Mouse (Mus musculus) duodenum, adult 2 months (tissue): Measurements from ENCODE around the gene Cnr2. TPM values are rescaled to one million over a fixed set of nuclear protein-coding genes. Genes with fewer than 3 reads are reported as not detected.

Experiments used
- polyA plus RNA-seq: library from polyadenylated mRNA; depleted of rRNA; stranded (reverse); fragments of >200 nt; gene quantifications from 2 replicates; pipeline ENCODE4 v1.2.3, GENCODE M21; 2012; ENCODE audit warnings: low replicate concordance; rRNA removed

Cnr2 gene
- polyA plus RNA-seq: 0.25 and 0.60 TPM in 2 replicates

DNA sequence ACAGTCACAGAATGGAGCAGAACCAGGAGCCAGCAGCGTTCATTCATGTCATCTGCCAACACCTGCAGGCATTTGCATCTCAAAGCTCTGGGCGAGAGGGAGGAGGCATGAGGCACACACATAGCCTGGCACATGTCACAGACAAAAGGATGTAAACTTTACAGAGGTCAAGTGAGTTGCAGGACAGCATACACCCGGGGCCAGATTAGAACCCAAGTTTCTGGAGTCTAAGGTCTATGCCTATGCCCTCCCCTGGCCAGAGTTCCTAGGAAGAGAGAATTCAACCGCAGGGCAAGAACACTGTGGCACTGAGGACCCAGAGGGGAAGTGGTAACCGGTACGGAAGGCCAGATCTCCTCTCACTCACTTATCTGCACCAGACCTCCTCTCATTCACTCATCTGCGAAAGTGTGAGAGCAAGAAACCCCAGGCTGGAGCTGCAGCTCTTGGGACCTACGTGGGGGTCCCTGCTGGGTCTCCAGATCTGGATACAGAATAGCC, at the start of gene Cnr2:
Gene Cnr2 (plus strand): TSS at position 324 of the 501 bp plus-strand sequence.

DNA sequence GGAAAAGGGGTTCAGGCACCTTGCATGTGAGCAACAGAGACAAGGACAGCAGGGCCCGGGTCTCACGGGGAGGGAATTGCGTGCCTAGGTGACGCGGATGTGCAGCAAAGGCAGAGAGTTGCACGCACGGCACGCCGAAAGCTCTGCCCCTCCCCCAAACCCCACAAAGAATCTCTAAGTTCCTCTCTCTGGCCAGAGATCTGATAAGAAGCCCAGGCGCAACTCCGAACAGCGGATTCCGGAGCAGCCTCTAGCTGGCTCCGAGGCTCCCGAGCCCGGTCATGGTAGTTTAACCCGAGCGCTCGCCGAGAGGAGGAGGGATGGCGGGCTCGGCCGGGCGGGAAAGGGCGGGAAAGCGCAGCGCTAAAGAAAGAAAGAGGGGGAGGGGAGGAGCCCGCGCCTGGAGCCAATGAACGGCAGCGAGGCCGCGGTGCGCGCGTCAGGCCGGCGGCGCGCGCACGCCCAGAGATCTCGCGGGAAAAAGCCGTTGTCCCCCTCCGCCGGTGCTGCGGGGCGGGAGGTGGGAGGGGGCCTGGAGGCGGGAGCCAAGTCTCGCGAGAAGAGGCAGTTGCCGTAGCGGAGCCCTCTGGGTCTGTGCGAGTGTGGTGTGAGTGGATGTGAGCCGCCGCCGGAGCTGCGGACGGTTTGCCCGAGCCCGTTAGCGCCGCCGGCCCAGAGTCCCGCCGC, 39.5 kb upstream of the Cnr2 start, which contains the start of gene Srsf10:
Gene Srsf10 (plus strand): TSS at position 212 of the 687 bp plus-strand sequence.

DNA sequence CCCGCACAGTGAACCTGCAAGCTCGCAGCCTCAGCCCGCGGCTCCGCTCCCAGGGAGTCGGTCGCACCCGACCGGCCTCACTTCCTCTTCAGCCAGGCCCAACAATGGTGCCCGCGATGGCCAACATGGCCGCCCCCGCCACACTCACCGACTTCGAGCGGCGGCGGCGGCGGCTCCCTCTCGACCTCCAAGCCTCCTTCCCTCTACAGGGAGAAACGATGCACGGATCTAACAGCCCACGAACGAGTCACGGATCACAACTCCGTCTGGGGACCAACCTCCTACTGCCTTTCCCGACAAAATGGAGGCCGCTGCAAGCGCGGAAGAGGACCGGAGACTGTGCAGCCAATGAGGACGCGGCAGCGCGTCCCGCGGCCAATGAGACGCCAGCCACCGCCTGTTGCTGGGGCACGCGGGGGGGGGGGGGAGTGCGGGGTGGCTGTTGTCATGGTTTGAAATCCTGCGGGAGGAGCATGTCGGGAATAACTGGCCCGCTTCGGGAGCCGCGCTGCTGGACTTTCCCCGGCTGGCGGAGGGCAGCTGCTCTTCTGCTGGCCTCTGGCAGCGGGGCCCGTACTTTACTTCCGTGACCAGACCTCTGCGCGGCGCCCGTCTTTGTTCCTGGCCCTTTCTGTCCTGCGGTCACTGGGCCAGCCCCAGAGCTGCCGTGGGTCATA, 21.5 kb upstream of the Cnr2 start, which contains the start of gene Pnrc2:
Gene Pnrc2 (minus strand): TSS at position 325 of the 677 bp plus-strand sequence.

DNA sequence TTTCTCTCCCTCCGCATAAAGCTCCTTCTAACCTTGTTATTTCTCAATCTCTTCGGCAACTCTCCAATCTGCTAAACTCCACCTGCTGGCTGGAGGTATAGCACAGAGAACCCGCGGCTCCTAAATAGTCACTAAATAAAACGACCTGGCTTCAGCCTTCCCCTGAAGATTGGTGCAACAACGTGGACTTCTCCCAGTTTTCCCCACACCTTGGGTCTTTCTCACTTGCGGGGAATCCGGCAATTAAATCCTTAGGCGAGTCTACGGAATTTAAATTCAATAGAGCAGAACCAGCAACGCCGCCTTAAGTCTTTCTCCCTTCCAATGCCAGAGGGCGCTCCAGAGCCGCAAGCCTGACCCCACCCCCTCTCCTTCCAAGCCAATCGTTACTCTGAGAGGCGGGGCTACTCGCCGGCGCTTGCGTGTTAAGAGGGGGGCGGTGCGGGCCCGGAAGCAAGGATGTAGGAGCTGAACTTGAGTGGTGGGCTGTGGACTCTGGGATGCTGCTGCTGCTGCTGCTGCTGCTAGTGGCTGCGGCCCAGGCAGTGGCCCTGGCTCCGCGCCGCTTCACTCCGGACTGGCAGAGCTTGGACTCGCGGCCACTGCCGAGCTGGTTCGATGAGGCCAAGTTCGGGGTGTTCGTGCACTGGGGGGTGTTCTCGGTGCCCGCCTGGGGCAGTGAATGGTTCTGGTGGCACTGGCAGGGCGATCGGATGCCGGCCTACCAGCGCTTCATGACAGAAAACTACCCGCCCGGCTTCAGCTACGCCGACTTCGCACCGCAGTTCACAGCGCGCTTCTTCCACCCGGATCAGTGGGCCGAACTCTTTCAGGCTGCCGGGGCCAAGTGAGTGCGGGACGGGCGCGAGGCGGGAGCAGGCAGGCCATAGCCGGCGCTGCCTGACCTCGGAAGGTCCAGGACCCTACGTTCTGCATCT, 25.4 kb downstream of the Cnr2 start, which contains the start of gene Fuca1:
Gene Fuca1 (plus strand): TSS at position 432 of the 938 bp plus-strand sequence.

GRCm38 (mm10) chr4:135946278-135946658, 51.1 kb downstream of the Cnr2 start, which contains the start of gene Hmgcl:
Hmgcl (plus strand) TSS chr4:135946448.

DNA sequence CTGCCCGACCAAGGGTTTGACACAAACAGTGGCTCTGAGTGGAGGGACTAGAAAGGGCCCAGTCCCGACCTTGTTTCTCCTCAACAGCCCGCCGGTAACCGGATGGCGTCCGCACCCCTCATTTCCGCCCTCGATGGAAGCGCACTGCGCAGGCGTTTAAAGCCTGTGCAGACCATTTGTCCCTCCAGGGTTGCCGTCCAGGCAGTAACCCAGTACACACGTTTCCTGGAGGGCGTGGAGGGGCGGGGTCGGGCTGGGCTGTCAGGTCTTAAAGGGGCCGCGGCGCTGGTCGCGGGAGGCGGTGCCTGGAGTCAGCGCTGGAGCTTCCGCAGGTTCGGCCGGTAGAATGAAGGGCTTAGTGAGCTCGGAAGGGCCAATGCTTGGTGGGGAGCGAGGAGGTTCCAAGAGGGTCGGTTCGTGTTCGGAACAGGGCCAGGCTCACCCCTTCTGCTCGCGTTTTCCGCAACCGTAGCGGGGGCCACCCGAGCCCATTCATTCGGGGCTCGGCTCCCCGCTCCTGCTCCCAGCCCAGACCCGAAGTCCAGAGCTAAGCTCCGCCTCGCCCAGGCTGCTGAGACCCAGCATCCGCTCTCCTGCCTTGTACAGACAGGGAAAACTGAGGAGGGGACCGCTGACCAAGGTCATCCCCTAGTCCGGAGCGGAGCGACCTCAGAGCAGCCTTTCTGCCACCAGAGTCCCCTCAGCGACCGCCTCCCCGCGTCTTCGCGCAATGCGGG, 68.4 kb downstream of the Cnr2 start, which contains the start of gene Gale:
Gene Gale (plus strand): TSS at position 271 of the 737 bp plus-strand sequence.

Other genes starting within 250 kb of the Cnr2 start
- 4.1 and 5.8 TPM in 2 replicates for gene Ifnlr1, start 209.1 kb upstream of the Cnr2 start, polyA plus RNA-seq
- gene Il22ra1, start 167.2 kb upstream of the Cnr2 start, polyA plus RNA-seq: 46.3 and 67.2 TPM in 2 replicates
- 0.37 and 0.43 TPM in 2 replicates for gene Myom3, start 135.7 kb upstream of the Cnr2 start, polyA plus RNA-seq
- 31.2 and 53.2 TPM in 2 replicates for gene Srsf10, start 39.6 kb upstream of the Cnr2 start, polyA plus RNA-seq
- 3.4 and 3.8 TPM in 2 replicates for gene Pnrc2, start 21.5 kb upstream of the Cnr2 start, polyA plus RNA-seq
- 68.8 and 70.6 TPM in 2 replicates for gene Fuca1, start 25.3 kb downstream of the Cnr2 start, polyA plus RNA-seq
- 60.5 and 79.9 TPM in 2 replicates for gene Hmgcl, start 51.1 kb downstream of the Cnr2 start, polyA plus RNA-seq
- gene Gale, start 68.3 kb downstream of the Cnr2 start, polyA plus RNA-seq: 172 and 258 TPM in 2 replicates
- 154 and 222 TPM in 2 replicates for gene Lypla2, start 77.2 kb downstream of the Cnr2 start, polyA plus RNA-seq
- gene Pithd1, start 91.9 kb downstream of the Cnr2 start, polyA plus RNA-seq: 28.5 and 60.6 TPM in 2 replicates
- 2.6 and 3.3 TPM in 2 replicates for gene Eloa, start 126.4 kb downstream of the Cnr2 start, polyA plus RNA-seq
- 112 and 150 TPM in 2 replicates for gene Rpl11, start 158.0 kb downstream of the Cnr2 start, polyA plus RNA-seq
- 363 and 383 TPM in 2 replicates for gene Id3, start 248.1 kb downstream of the Cnr2 start, polyA plus RNA-seq